Mouse (Mus musculus) heart, postnatal 10 days (tissue): Measurements from ENCODE around the gene Atg4a. TPM values are rescaled to one million over a fixed set of nuclear protein-coding genes. Genes with fewer than 3 reads are reported as not detected.

ENCODE experiments used
- DNase-seq, 2 experiments: peaks; one replicate each; pipeline ENCODE4 v3.0.0; 2021
- intact Hi-C: fragments of 180-260 bp; cut with DNase I; formaldehyde crosslinking; loops from one replicate; pipeline ENCODE4 v1.15.1; 2025
- total RNA-seq, 2 experiments: library from RNA; stranded (reverse); gene quantifications; 2 replicates each; pipeline ENCODE4 v1.2.3; 2021

The Atg4a gene
- total RNA-seq, 2 experiments from 2014 or later, result 11.3 to 13.1 TPM

DNA sequence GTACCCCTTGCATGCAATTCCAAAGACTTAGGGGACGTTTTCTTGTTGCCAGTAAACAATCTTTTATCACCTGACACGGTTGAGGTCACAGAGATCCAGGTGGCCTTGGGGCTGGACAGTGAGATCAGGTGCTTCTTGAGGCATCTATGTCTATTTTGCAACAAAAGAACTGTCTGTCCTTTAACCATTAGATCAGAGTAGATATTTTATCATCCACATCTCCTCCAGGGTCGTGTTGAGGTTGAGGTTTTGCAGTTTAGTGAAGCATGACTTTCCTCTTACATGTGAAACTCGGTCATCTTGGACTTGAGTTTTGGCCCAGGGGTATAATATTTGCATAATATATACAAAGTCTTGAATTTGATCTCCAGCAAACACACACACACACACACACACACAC lies 200.9 kb downstream of the Atg4a start:
- DNase-seq, result no peak
- intact Hi-C loops, result no loop called here

DNA sequence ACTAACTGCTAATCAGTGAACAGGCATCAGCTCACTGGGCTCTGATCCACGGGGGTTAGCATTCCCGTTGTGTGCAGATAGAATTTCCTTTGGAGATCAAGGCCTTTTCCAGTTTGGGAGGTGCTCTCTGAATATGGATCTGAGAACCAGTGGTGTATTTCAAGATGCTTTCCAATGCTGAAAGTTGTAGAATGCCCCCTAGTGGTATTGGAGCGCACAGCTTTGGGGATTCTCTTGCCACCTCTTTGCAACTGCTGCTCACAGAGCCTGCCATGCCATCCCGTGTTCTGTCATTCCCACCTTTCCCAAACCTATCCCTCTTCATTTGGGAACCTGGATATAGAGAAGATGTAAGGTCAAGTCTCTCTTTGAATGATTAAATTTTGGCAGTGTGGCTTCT lies 201.5 kb downstream of the Atg4a start:
- peak in 1 of 2 experiments; percentile 10 for DNase-seq

DNA sequence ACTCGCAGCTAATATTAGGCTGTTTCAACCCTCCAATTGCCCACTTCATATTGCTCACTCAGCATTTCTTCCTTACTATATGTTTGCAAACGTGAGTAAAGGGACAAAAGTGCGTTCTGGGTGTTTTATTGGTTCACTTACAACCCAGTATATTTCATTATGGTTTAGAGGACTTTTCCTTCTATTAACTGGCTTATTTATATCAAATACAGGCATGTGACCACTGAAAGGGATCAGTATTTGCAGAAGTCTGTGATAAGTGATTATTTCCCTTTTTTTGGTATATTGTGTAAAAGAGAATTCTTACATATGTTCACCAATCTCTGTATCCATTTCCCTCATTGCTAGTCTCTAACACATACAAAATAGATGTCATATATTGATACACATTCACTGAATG lies 203.7 kb downstream of the Atg4a start:
- intact Hi-C loops, result no loop called here

More for the DNA sequence above, 201.5 kb downstream of the Atg4a start:
- intact Hi-C loops, result no loop called here

GRCm38 (mm10) chrX:141165067-141165466 lies 208.4 kb downstream of the Atg4a start:
- intact Hi-C loops, result no loop called here

More for the DNA sequence above, 203.7 kb downstream of the Atg4a start:
- DNase-seq, result no peak

DNA sequence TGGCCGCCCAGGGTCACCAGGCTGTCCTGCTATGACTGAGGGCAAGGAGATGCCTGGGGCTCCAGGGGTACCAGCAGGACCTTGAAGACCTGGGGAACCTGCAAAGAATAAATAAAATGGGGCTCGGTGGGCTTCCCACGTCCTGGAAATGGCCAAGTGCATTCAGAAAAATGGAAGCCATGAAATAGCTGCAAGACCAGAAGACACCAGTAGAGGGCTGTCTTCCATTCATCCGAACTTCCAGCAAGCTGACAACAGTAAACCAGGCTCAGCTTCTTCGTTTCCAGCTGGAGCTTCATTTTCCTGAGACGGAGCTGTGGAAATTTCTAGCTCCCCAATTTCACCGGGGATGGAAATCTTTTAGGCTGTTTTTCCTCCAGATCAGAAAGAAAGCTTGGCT lies 218.6 kb downstream of the Atg4a start:
- DNase-seq, result peak; percentile 24 to 54
- intact Hi-C loops, result no loop called here

More at GRCm38 (mm10) chrX:141165067-141165466, 208.4 kb downstream of the Atg4a start:
- DNase-seq, result no peak

DNA sequence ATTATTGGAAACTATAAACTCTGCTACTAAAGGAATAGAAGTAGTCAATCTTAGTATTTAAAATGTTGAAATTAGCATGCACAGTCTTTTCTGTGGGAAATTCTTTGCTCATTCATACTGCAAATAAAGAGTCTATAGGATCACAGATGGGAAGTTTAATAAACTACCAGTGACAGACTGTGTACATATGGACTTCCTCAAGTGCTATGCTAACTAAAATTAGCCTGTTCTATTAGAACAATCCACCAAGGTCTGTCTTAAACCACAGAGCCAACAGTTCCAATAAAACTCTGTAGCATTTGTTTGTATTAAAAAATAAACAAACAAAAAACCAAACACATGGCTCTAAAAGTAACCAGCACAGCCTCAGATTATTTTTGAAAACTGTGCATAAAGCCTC lies 238.3 kb downstream of the Atg4a start:
- intact Hi-C loops, result no loop called here
- DNase-seq, result no peak

DNA sequence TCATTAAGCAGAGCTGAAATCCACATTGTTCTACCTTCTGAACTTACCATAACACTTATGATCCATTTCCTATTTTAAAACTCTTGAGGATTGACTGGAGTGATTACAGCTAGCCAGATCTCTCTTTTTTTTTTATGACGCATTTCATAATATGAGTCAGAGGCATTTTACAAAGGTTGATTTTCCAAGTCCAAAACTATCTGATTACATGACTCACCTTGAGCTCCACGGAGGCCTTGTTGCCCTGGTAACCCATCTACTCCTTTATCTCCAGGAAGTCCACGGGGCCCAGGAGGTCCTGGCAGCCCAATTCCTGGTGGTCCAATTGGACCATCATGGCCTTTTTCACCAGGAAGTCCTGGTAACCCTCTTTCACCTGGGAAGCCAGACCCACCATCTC lies 242.3 kb downstream of the Atg4a start:
- no peak for DNase-seq
- intact Hi-C loops, result no loop called here

DNA sequence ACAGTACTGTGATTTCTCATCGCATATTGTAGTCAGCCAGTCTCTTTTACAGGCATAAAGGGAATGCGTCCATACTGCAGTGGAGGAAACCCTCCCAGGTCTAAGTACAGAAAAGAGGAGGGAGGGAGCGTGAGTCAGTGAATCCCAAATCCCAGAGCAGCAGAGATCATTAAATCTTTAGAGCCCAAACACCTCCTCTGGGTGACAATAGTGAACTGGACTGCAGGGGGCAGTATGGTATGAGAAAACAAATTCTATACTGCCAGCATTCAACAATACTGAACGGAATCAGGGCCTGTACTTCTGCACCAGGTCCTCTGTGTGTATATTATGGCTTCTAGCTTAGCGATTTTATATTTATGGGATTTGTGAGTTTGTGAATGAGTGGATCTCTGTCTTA lies 256.1 kb downstream of the Atg4a start:
- DNase-seq, result peak; percentile 50 to 52
- intact Hi-C loops, result loop anchor here (2.0 kb wide), 1 partner anchor 884 kb away; no protein-coding TSS in a partner anchor

Other genes starting within 250 kb of the Atg4a start
- gene Tex13b, start 143.5 kb upstream of the Atg4a start, total RNA-seq, result not detected
- not detected for gene Vsig1, start 49.3 kb upstream of the Atg4a start, total RNA-seq
- 10 to 100 TPM; 14.7 to 18.4 TPM for gene Psmd10, start 179 bp upstream of the Atg4a start, total RNA-seq